Mouse (Mus musculus) lung, postnatal 25 days (tissue): ENCODE measurements at regions not wholly inside any gene's neighbourhood (a gene's known extent, or its start where the extent isn't known, plus 50 kb on each side); places are given as distances from the start of the nearest gene placed in this dataset.

Source experiments
- DNase-seq: peaks from one replicate; pipeline ENCODE4 v3.0.0; 2022; ENCODE audit warnings: low spot score

DNA sequence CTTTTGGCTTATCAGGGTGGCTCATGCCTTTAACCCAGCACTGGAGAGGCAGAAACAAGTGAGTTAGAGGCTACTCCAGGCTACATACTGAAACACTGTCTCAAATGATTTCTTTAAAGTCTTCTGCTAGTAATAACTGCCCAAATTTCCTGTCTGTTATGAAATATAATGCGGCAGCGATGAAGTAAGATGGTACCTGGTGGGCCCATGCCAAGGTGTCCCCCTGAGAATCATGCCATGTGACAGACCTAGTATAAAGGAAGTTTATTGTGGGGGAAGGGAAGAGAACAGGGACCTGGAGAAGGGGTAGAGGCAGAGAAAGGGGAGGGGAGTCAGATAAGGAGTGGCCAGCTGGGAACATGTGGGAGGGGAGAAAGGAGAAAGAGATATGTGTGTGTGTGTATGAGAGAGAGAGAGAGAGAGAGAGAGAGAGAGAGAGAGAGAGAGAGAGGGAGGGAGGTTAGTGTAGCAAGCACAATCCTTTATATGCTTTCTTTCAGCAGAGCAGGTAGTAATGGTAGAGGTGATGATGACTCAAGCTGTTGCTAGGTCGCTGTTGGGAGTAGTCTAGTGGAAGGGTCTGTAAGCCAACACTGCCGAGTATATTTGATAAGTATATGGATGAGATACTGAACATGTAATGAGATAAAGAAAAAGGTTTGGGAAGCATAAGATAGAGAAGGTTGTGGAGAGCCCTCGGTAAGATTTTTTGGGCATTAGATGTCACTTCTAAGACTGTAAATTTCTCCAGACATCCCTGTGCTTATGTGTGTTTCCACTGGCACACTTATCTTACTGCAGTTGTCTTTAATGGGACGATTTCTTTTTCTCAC is 71.1 kb upstream of the Dph5 start:
- no peak for DNase-seq

DNA sequence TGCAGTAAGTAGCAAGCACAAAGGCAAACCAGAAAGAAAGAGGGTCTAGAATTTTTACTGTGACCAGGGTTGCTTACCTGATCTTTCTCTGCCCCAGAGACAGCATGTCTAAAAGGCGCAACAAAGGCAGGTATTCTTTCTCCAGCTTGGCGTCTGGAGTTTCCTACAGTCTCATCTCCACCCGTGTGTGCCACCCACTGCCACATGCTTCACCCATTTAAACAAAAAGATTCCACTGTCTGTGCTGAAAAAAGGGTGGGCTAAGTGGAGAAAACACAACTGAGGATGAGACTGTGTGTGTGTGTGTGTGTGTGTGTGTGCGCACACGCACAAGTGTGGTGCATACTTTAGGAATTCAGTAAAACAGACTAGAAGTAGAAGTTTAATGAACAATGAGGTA is 69.9 kb upstream of the Dph5 start:
- DNase-seq = no peak

DNA sequence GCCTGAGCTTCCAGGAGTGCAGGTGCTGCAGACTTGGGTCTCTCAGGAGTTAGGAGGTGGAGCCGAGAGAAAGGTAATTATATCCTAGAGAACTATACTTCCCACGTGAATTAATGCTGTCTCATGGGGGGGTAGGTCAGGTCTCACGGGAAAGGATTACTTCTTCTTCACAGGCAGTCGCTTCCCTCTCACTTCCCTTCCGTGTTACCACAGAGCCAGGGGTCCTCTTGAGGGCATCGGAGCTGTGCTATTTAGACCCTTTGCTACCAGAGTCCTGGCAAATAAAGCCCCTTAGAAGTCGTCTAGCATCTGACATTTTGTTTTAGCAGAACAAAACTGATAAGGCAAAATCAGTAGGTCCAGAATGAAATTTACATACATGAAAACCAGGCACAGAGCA is 68.9 kb upstream of the Dph5 start:
- no peak for DNase-seq

DNA sequence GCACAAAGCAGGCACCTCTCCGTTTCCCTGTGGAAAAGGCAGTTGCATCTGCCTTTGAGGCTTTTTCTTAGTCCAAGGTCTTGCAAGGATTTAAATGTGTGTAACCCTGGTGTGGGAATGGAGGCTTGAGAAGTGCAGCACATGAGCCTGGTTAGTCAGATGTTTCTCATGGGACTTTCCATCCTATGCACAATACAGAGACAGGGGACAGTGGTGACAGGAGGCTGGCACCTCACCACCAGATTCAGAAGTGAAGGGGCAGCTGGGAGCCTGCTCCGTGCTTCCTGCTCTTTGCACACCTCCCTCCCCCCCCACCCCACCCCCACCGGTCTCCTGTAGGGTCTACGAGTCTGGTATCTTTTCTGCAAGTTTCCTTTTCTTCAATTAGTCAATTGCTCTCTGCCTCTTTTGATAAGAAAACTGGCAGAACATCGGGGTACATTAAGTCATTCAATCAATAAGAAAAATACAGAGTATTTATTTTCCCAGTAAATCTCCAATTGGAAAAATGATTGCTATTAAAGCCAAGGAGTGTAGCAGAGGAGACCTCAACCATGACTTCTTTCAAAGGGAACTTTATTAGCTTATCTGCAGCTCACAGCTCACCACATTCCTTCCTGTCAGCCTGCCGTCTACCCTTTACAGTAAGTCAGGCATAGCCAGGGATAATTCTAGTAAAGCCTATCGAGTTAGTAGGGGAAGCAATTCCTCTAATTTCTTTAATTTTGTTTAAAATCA is 68.1 kb upstream of the Dph5 start:
- no peak for DNase-seq

DNA sequence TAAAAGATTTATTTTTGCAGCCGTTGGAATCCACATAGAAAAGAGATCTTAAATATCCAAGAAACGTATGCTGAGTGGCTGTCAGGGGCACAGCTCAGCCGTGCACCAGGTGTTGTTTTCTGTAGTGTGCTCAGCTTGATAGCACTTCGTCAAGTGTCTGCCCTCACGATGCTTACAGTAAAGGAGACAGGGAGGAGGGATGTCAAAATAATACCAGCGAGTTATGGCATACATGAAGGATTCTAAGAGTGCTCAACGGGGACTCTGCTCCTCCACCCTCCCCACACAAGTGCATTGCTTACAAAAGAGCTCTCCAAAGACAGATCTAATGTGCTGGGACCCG is 67.5 kb upstream of the Dph5 start:
- no peak for DNase-seq

DNA sequence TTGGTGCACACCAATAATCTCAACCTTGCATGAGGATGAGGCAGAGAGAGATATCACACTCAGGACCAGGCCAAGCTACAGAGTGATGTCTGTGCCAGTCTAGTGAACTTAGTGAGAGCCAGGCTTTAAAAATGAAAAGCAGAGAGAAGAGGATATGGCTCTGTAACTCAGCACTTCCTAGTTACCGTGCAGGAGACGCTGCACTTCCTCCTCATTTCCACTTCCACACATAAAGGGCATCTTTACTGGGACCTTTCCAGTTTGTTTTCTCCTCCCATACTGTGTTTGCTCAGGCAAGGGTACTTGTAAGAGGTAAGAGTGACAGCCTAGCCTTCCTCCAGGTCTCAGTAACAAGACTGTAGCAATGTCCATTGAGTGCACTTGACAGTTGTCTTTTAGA is 66.0 kb upstream of the Dph5 start:
- DNase-seq = no peak

DNA sequence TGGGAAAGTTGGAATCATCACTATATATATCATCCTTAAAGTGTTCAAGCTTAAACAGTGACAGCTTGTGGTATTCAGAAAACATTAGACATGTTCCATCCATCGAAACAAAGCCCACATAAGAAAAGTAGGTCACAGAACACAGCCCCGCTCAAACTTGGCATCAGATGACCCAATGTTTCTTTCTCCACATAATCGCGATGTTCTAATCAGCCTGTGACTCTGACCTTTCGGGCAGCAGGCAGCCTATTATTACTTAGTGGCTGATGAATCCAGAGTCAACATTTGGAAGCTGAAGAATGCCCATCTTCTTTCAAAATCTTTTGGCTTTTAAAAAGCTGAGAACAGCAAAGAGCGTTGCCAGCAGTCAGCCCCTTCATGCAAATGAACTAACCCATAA is 65.1 kb upstream of the Dph5 start:
- DNase-seq = no peak

DNA sequence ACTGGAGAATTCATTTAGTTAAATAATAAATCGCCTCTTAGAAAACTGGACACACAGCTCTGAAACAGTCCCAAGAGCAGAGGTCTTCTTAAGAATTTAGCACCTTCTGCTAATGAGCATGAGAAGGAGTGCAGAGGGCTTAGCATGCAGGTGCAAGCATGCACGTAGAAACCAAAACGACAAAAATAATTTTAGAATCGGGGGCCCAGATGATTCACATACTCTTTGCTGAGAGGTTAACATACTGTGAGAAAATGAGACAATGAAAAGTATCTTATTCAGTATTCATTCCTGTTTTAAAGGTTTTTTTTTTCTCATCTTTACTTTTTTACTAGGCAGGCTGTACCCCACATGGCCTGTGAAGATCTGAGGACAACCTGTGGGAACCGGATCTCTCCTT is 63.9 kb upstream of the Dph5 start:
- no peak for DNase-seq

DNA sequence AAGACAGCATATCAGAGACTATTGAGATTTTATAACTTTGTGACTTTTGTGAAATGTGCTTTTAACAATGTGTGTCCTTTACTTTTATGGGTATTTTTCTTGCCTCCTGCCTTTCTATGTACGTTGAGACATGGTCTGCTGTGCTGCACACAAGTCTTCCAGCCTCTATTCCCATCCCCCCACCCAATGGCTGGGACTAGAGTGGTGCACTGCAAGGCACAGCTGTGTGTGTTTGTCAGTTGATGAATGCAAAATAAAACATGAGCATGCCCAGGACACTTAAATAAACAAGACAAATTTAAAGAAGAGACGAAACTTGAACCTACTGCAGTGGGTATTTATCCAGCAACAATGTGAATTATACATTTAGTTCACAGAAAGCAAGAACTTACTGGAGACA is 62.8 kb upstream of the Dph5 start:
- no peak for DNase-seq

DNA sequence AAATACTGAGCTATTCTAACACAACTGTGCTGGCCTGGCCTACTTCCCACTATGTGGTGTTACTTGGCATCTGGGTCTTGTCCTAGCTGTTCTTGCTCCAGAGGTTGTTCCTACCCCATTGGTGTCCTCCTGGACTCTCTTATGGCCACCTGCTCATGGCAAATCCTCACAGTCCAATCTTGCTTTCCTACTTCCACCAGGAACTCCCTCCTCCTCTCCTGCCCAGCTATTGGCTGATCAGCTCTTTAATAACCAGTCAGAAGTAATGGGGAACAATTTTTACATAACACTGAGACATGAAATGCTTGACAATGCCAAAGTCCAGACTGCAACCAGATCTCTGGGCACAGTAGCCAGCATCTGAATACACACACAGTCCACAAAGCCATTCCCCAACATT is 52.3 kb upstream of the Dph5 start:
- no peak for DNase-seq

DNA sequence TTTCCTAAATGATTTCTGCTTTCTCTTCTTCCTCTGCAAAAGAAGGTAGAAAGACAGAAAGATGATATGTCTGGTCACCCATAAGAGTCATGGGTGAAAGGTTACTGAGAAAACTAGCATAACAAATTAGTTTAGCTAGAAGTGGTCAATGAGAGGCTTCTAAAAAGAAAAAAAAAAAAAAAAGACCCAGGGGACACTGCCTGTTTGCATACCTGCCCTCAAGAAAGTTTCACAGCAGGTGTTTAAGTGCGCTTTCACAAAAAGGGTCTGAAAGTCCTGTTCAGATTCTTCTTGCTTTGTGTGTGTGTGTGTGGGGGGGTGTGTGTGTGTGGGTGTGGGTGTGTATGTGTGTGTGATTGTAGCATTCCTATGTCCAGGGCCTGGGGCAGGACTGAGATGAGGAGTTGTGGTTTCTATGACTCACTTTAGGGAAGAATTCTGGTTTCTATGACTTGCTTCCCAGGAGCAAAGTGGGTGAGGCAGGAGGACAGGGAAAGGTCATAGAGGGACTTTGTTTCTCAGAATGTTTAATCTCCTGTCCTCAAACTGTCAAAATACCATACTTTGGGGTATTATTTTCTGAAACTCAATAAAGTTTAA is 49.9 kb upstream of the Dph5 start:
- no peak for DNase-seq
